Mouse (Mus musculus) E14TG2a.4 (cell line): ENCODE results near the gene Muc16.

Source experiments
- CTCF ChIP-seq: conservative IDR thresholded peaks from 2 replicates; pipeline ENCODE4 v1.5.1; 2014; ENCODE audit warnings: low read length
- NANOG ChIP-seq: IDR thresholded peaks from 2 replicates; pipeline ENCODE4 v1.6.1; 2014; ENCODE audit warnings: borderline replicate concordance, low read length, mixed read lengths
- POU5F1 ChIP-seq: IDR thresholded peaks from 2 replicates; pipeline ENCODE4 v1.6.1; 2014; ENCODE audit warnings: low read length, borderline replicate concordance

GRCm38 (mm10) chr9:18598366-18598765 lies 76.0 kb downstream of the Muc16 start:
- no peak for TF ChIP-seq CTCF
- peak; percentile 73 for TF ChIP-seq POU5F1
- TF ChIP-seq NANOG: no peak
